Mouse (Mus musculus) hindbrain, postnatal 0 days (tissue): ENCODE data around the gene Pip4k2b. TPM values are rescaled to one million over a fixed set of nuclear protein-coding genes. Genes with fewer than 3 reads are reported as not detected.

ENCODE experiments used
- ATAC-seq: fragments of 200-750 bp; cut with Nextera tagmentation; 2 replicates; pipeline ENCODE4 v1.8.0; 2017; ENCODE audit warnings: mild to moderate bottlenecking, moderate TSS enrichment, moderate library complexity
- DNase-seq: peaks from one replicate; pipeline ENCODE4 v3.0.0-alpha.2; 2015; ENCODE audit warnings: low spot score
- H3K27ac ChIP-seq: fragments of 300-500 bp; sonication (generic); 2 replicates; pipeline ENCODE4 v1.5.1; 2014; ENCODE audit warnings: mild to moderate bottlenecking
- H3K27me3 ChIP-seq: fragments of 300-500 bp; sonication (generic); 2 replicates; pipeline ENCODE4 v1.6.1; 2014; ENCODE audit warnings: low read length, mixed read lengths; ENCODE audit not compliant: insufficient read depth
- H3K36me3 ChIP-seq: fragments of 300-500 bp; sonication (generic); 2 replicates; pipeline ENCODE4 v1.6.1; 2014; ENCODE audit warnings: low read length, mixed read lengths; ENCODE audit not compliant: insufficient read depth
- H3K4me1 ChIP-seq: fragments of 300-500 bp; sonication (generic); 2 replicates; pipeline ENCODE4 v1.6.1; 2014; ENCODE audit warnings: antibody characterized with exemption, low read length, mixed read lengths; ENCODE audit not compliant: insufficient read depth
- H3K4me2 ChIP-seq: fragments of 300-500 bp; sonication (generic); 2 replicates; pipeline ENCODE4 v1.6.1; 2014; ENCODE audit warnings: low read depth, mild to moderate bottlenecking, low read length, moderate library complexity, mixed read lengths
- H3K4me3 ChIP-seq: fragments of 300-500 bp; sonication (generic); 2 replicates; pipeline ENCODE4 v1.5.1; 2014; ENCODE audit warnings: low read length
- H3K9ac ChIP-seq: fragments of 300-500 bp; sonication (generic); replicated peaks from 2 replicates; pipeline ENCODE4 v1.6.1; 2014; ENCODE audit warnings: mild to moderate bottlenecking, low read length, moderate library complexity, mixed read lengths
- H3K9me3 ChIP-seq: fragments of 300-500 bp; sonication (generic); 2 replicates; pipeline ENCODE4 v1.6.1; 2016; ENCODE audit warnings: low read length, mixed read lengths
- CTCF ChIP-seq: IDR thresholded peaks from 2 replicates; pipeline ENCODE4 v1.5.1; 2016; ENCODE audit warnings: antibody characterized with exemption, control low read depth, low read depth
- WGBS: fragments of 180-500 bp; shearing (Covaris S2); extraction: QIAGEN DNeasy Blood & Tissue Kit; methylation state at CpG from one replicate; pipeline ENCODE4 v1.1.7; 2014; 5-methylcytosine and 5-hydroxymethylcytosine counted together
- polyA plus RNA-seq: library from polyadenylated mRNA; unstranded; fragments of >200 nt; fragmentation: Nextera tagmentation; extraction: Ambion mirVana; gene quantifications from 2 replicates; pipeline ENCODE4 v1.2.1, GENCODE M21; 2015
- total RNA-seq: library from RNA; depleted of rRNA; stranded (reverse); fragments of >200 nt; gene quantifications from 2 replicates; pipeline ENCODE4 v1.2.3, GENCODE M21; 2014

Gene Pip4k2b
- total and polyA plus RNA-seq, 2 experiments from 2014 or later = 5.1 to 127 TPM

- Histone ChIP-seq H3K9ac (no peak overlapping the region), H3K36me3 (peaks cover 42% of the 10 kb centered on the region), H3K4me3 (no peak overlapping the region), H3K27me3 (no peaks in the 10 kb centered on the region), H3K27ac (no peak overlapping the region), H3K4me2 (no peak overlapping the region), H3K4me1 (no peaks in the 10 kb centered on the region), H3K9me3 (no peaks in the 10 kb centered on the region)
- DNase-seq = peak; percentile 27
- WGBS = 50% methylated on average over 8 of the region's 8 CpGs
- peak; percentile 3; the same call in 1 of the 2 replicates for ATAC-seq
- TF ChIP-seq CTCF = peak; percentile 53
Observed at GRCm38 (mm10) chr11:97677842-97678241, 66.7 kb downstream of the Pip4k2b start.

GRCm38 (mm10) chr11:97677381-97677780 is 67.1 kb downstream of the Pip4k2b start:
- Histone ChIP-seq H3K4me3 (no peak overlapping the region), H3K4me2 (no peak overlapping the region), H3K36me3 (peaks cover 46% of the 10 kb centered on the region), H3K27me3 (no peaks in the 10 kb centered on the region), H3K9ac (no peak overlapping the region), H3K27ac (no peak overlapping the region), H3K4me1 (no peaks in the 10 kb centered on the region), H3K9me3 (no peaks in the 10 kb centered on the region)
- WGBS = 29% methylated on average over 15 of the region's 15 CpGs
- TF ChIP-seq CTCF = no peak
- ATAC-seq = no peak
- peak; percentile 24 for DNase-seq

GRCm38 (mm10) chr11:97676050-97676754 is 68.3 kb downstream of the Pip4k2b start:
- H3K9me3 ChIP-seq = no peaks in the 10 kb centered on the region
- ATAC-seq = no peak
- no peak overlapping the region for H3K4me2 ChIP-seq
- WGBS = 86% methylated on average over 15 of the region's 15 CpGs
- no peak for TF ChIP-seq CTCF
- peaks cover 48% of the 10 kb centered on the region for H3K36me3 ChIP-seq
- no peak for DNase-seq
- no peak overlapping the region for H3K4me3 ChIP-seq
- no peak overlapping the region for H3K27ac ChIP-seq
- no peak overlapping the region for H3K9ac ChIP-seq
- no peaks in the 10 kb centered on the region for H3K27me3 ChIP-seq
- H3K4me1 ChIP-seq = no peaks in the 10 kb centered on the region

GRCm38 (mm10) chr11:97673148-97673547 is 71.4 kb downstream of the Pip4k2b start:
- Histone ChIP-seq H3K4me3 (no peak overlapping the region), H3K9me3 (no peaks in the 10 kb centered on the region), H3K4me2 (no peak overlapping the region), H3K4me1 (no peaks in the 10 kb centered on the region), H3K27ac (no peak overlapping the region), H3K36me3 (peaks cover 62% of the 10 kb centered on the region), H3K9ac (no peak overlapping the region), H3K27me3 (no peaks in the 10 kb centered on the region)
- no peak for TF ChIP-seq CTCF
- DNase-seq (no peak), ATAC-seq (no peak)
- WGBS = 80% methylated on average over 11 of the region's 11 CpGs

DNA sequence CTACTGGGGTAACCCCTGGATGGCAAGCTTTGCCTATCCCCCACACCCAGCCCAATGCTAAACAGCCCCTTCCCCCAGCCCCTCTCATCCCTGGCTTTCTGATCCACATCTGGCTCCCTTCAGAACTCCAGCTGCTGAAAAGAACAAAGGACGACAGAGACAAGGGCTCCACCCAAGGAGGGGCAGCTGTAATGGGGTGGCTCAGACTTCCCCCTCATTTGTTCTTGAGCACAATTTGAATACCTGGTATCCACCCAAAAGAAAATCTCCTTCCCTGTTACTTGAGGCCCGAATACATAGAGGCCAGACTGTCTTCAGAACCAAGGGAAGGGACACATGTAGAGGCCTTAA is 73.4 kb downstream of the Pip4k2b start:
- Histone ChIP-seq H3K27me3 (no peaks in the 10 kb centered on the region), H3K4me3 (no peak overlapping the region), H3K27ac (no peak overlapping the region), H3K36me3 (peaks cover 64% of the 10 kb centered on the region), H3K9me3 (no peaks in the 10 kb centered on the region), H3K4me2 (no peak overlapping the region), H3K4me1 (no peaks in the 10 kb centered on the region), H3K9ac (no peak overlapping the region)
- WGBS = 46% methylated on average over 2 of the region's 2 CpGs
- no peak for TF ChIP-seq CTCF
- DNase-seq = no peak
- ATAC-seq = no peak

DNA sequence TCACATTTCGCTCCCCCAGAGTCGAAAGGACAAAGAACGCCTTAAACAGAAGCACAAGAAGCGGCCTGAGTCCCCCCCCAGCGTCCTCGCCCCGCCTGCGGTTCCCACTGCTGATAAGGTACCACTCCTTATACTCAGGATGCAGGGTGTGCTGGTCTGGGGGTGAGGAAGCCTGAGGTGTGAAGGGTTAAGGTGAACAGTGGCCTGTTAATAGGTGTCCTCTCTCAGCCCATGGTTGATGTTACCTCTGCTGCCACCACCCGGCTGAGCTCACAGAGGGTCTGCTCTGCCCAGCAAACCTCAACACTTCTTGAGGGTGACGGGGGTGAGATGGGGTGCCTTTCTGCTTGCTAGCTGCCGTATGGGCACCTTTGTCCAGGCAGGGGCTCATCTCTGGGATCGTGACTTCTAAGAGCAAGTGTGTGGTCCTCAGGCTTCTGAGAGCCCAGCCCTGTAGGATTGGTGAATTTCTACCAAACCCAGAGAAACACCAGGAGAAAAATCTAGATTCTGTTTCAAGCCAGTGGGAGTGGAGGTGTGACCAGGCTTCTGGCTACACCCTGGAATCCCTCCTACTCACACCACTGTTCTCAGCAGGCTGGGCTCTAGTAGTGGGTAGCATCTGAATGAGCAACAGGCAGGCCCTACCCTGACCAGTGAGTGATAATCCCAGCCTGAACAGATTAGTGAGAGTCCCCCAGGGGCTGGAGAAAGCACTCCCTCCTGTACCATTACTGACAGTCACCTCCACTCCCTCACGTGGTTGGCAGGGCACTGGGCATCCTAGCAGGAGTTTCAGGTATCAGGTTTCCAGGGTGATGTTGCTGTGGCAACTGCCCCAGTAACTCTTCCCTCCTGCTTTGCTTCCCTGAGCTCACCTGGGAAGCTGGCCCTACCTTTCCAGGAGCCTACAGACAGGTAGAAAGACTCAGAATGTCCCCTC is 74.0 kb downstream of the Pip4k2b start:
- no peak for DNase-seq
- no peaks in the 10 kb centered on the region for H3K27me3 ChIP-seq
- H3K27ac ChIP-seq = no peak overlapping the region
- no peaks in the 10 kb centered on the region for H3K4me1 ChIP-seq
- no peak overlapping the region for H3K4me3 ChIP-seq
- no peaks in the 10 kb centered on the region for H3K9me3 ChIP-seq
- no peak overlapping the region for H3K9ac ChIP-seq
- no peak overlapping the region for H3K4me2 ChIP-seq
- ATAC-seq = no peak
- TF ChIP-seq CTCF = peak; percentile 27; the same call in 1 of the 2 replicates
- WGBS = 72% methylated on average over 13 of the region's 13 CpGs
- H3K36me3 ChIP-seq = peaks cover 62% of the 10 kb centered on the region
